Mouse (Mus musculus): ENCODE data around the gene Slc11a1.

GRCm38 (mm10) chr1:74373372-74373771 lies 1.6 kb upstream of the Slc11a1 start:
- TF ChIP-seq CTCF (IDR thresholded peaks at IDR 0.05; ENCODE audit: low read depth, low read length) (no peak), POLR2A (IDR thresholded peaks at IDR 0.05; ENCODE audit: extremely low read depth, insufficient read depth, low read length) (no peak)
